Comparison of ENCODE assay signal across 16 mouse cellular contexts in genomic region chr4:73531604-73532003, GRCm38 (mm10).
"Had no signal": no experiment of that assay in that cellular context is flagged by ENCODE, and none has a peak within 500 bp of the region (broad histone marks: within the 10 kb centered on the region; RNA-seq: fewer than 3 reads in every experiment).

No protein-coding gene starts in this region.

- H3K27ac ChIP-seq: neural tube, embryonic 13.5 days; neural tube, embryonic 15.5 days; stomach, embryonic 15.5 days; stomach, postnatal 0 days had no signal

- DNase-seq: retina, postnatal 1 day; right cerebral cortex, adult 18-20 months; right cerebral cortex, postnatal 14 days; right cerebral cortex, postnatal 25 days; right cerebral cortex, postnatal 4 days; spleen, adult 18-20 months; thymus, adult 18-20 months; thymus, adult 2 months; thymus, postnatal 14 days; thymus, postnatal 25 days; thymus, postnatal 36 days; thymus, postnatal 4 days had no signal

- H3K4me3 ChIP-seq: neural tube, embryonic 13.5 days; neural tube, embryonic 15.5 days; stomach, embryonic 15.5 days had no signal
